Mouse (Mus musculus) midbrain, postnatal 0 days (tissue): ENCODE data around the gene Foxn2. TPM values are rescaled to one million over a fixed set of nuclear protein-coding genes. Genes with fewer than 3 reads are reported as not detected.

Experiments used
- ATAC-seq: fragments of 200-750 bp; cut with Nextera tagmentation; 2 replicates; pipeline ENCODE4 v1.8.0; 2017; ENCODE audit warnings: moderate number of reproducible peaks, mild to moderate bottlenecking, moderate TSS enrichment, moderate library complexity; ENCODE audit not compliant: low FRiP score
- DNase-seq: peaks from one replicate; pipeline ENCODE4 v3.0.0-alpha.2; 2015; ENCODE audit warnings: low spot score
- H3K27ac ChIP-seq: fragments of 300-500 bp; sonication (generic); 2 replicates; pipeline ENCODE4 v1.5.1; 2014; ENCODE audit warnings: low read depth, mild to moderate bottlenecking, low read length, mixed read lengths
- H3K27me3 ChIP-seq: fragments of 300-500 bp; sonication (generic); 2 replicates; pipeline ENCODE4 v1.6.1; 2014; ENCODE audit warnings: low read length, control low read depth, mixed read lengths; ENCODE audit not compliant: insufficient read depth
- H3K36me3 ChIP-seq: fragments of 300-500 bp; sonication (generic); 2 replicates; pipeline ENCODE4 v1.6.1; 2014; ENCODE audit warnings: low read length, control low read depth, mixed read lengths; ENCODE audit not compliant: insufficient read depth
- H3K4me1 ChIP-seq: fragments of 300-500 bp; sonication (generic); 2 replicates; pipeline ENCODE4 v1.6.1; 2014; ENCODE audit warnings: mild to moderate bottlenecking, control low read depth, antibody characterized with exemption, low read length, mixed read lengths; ENCODE audit not compliant: insufficient read depth
- H3K4me2 ChIP-seq: fragments of 300-500 bp; sonication (generic); 2 replicates; pipeline ENCODE4 v1.6.1; 2014; ENCODE audit warnings: low read depth, mild to moderate bottlenecking, low read length, mixed read lengths; ENCODE audit not compliant: poor library complexity, severe bottlenecking
- H3K4me3 ChIP-seq: fragments of 300-500 bp; sonication (generic); 2 replicates; pipeline ENCODE4 v1.5.1; 2014; ENCODE audit warnings: low read depth, mild to moderate bottlenecking, low read length, moderate library complexity
- H3K9ac ChIP-seq: fragments of 300-500 bp; sonication (generic); replicated peaks from 2 replicates; pipeline ENCODE4 v1.6.1; 2014; ENCODE audit warnings: mild to moderate bottlenecking, low read length, moderate library complexity, mixed read lengths; ENCODE audit not compliant: poor library complexity, severe bottlenecking
- H3K9me3 ChIP-seq: fragments of 300-500 bp; sonication (generic); 2 replicates; pipeline ENCODE4 v1.6.1; 2016; ENCODE audit warnings: low read length, control low read depth
- CTCF ChIP-seq: IDR thresholded peaks from 2 replicates; pipeline ENCODE4 v1.5.1; 2016; ENCODE audit warnings: antibody characterized with exemption, mild to moderate bottlenecking
- WGBS: fragments of 180-500 bp; shearing (Covaris S2); extraction: QIAGEN DNeasy Blood & Tissue Kit; methylation state at CpG from one replicate; pipeline ENCODE4 v1.1.7; 2014; 5-methylcytosine and 5-hydroxymethylcytosine counted together
- polyA plus RNA-seq: library from polyadenylated mRNA; unstranded; fragments of >200 nt; fragmentation: Nextera tagmentation; extraction: Ambion mirVana; gene quantifications from 2 replicates; pipeline ENCODE4 v1.2.1, GENCODE M21; 2015
- total RNA-seq: library from RNA; depleted of rRNA; stranded (reverse); fragments of >200 nt; gene quantifications from 2 replicates; pipeline ENCODE4 v1.2.3, GENCODE M21; 2014

Foxn2 gene
- total and polyA plus RNA-seq, 2 experiments from 2014 or later = 5.3 to 7.7 TPM

DNA sequence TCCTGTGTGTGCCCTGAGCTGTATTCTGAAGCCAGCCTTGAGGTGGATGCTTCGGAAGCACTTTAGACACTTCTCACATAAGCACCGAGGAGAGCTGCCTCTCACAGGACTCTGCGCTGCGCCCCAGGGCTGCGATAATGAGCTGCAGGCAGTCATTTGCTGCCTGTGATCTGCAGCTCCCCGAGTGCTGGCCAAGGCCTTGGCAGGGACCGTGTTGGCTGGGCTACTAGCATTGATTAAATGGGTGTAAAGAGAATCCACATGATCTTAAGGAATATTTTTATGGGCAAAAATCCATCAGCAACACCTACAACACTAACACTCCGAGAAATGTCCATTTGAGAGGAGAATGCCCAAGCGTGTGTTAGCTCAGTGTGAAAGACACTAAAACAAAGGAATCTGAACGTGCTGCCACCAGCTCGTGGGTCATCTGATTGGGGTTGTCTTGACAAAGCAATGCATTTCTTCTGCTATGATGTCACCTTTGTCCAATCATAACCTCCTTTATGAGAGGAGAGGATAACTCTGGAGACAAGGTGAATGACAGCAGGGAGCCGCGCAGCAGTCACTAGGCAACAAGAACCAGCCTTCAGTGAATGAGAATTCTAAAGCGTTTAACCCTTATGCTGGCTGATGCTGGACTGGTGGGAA is 53.7 kb downstream of the Foxn2 start:
- WGBS = 5% methylated on average over 14 of the region's 14 CpGs
- peak; percentile 95 for ATAC-seq
- DNase-seq = peak; percentile 91
- Histone ChIP-seq H3K4me2 (peak overlapping the region; percentile 40), H3K9me3 (no peaks in the 10 kb centered on the region), H3K27me3 (no peaks in the 10 kb centered on the region), H3K27ac (peak overlapping the region; percentile 80), H3K4me3 (peak overlapping the region; percentile 0; the same call in 1 of the 2 replicates), H3K36me3 (peaks cover 4% of the 10 kb centered on the region; the same call in 1 of the 2 replicates), H3K9ac (peak overlapping the region; percentile 52), H3K4me1 (peaks cover 5% of the 10 kb centered on the region)
- TF ChIP-seq CTCF = no peak

DNA sequence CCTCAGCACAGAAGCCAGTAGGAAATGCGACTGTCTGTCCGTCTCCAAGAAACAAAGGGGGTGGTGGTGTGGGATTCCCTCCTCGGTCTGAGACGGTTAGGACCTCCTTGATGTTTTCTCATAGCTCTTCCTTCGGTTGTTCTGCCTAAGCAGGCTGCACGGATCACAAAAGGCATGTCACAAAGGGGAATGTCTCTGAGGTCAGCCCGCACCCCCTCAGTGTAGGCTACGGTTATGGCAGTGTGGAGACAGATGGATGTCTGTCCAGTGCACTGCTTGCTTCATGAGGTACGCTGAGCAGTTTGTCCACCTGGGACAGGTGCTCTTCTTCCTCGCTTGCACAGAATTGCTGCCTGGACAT is 54.2 kb downstream of the Foxn2 start:
- no peak for TF ChIP-seq CTCF
- no peaks in the 10 kb centered on the region for H3K9me3 ChIP-seq
- peaks cover 5% of the 10 kb centered on the region for H3K4me1 ChIP-seq
- H3K4me2 ChIP-seq = peak overlapping the region; percentile 40
- no peak overlapping the region for H3K4me3 ChIP-seq
- DNase-seq (no peak), ATAC-seq (peak; percentile 64)
- 14% methylated on average over 10 of the region's 10 CpGs for WGBS
- H3K36me3 ChIP-seq = peaks cover 4% of the 10 kb centered on the region; the same call in 1 of the 2 replicates
- no peaks in the 10 kb centered on the region for H3K27me3 ChIP-seq
- H3K9ac ChIP-seq = peak overlapping the region; percentile 52
- peak overlapping the region; percentile 80 for H3K27ac ChIP-seq

DNA sequence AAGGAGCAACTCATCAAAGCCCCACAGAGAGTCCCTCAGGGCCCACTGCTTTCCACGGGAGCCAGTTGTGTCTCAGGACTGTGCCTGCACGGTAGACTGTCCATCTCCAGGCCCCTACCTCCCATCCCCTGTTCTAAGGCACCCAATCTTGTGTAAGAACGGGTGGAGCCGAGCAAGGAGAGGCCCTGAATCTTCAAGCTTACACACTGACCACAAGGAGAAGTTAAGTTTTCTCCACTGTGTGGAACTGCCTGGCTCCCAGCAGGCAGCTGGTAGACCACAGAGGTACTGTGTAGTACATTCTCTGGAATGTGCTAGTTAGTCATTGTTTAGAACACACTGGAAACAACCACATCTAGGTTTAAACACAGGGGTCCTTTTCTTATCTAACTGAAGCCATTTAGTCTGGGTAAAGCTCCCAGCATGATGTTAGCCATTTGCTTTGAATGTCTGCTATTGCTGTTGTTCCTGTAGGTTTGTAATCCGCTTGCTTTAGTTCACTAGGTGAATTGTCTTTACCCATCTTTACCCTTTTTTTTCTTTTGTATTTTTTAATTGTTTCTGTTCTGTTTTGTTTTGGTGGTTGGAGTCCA is 57.7 kb downstream of the Foxn2 start:
- no peak overlapping the region for H3K9ac ChIP-seq
- no peak overlapping the region for H3K27ac ChIP-seq
- DNase-seq (no peak), ATAC-seq (no peak)
- 76% methylated on average over 5 of the region's 5 CpGs for WGBS
- H3K4me1 ChIP-seq = peaks cover 5% of the 10 kb centered on the region
- no peak overlapping the region for H3K4me3 ChIP-seq
- no peaks in the 10 kb centered on the region for H3K27me3 ChIP-seq
- no peaks in the 10 kb centered on the region for H3K36me3 ChIP-seq
- no peak overlapping the region for H3K4me2 ChIP-seq
- no peaks in the 10 kb centered on the region for H3K9me3 ChIP-seq
- no peak for TF ChIP-seq CTCF

DNA sequence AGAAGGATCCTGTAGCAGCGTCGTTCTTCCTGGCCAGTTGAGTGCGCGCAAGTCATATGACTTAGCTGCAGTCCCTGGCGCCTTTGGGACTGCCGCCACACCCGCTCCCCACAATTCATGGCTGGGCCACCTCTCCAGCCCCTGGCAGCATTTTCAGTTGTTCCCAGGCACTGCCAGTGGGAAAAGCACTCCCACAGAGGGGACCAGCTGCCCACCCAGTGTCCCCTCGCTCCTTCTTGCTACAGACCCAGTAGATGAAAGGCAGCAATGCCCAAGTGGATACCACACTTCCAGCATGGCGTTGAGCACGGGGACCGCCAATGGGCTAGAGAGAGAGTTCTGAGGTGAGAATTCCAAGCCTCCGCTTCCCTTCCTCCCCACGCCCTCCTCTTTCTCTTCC is 63.5 kb downstream of the Foxn2 start:
- ATAC-seq (no peak), DNase-seq (no peak)
- Histone ChIP-seq H3K27ac (no peak overlapping the region), H3K4me1 (peaks cover 5% of the 10 kb centered on the region; the same call in 1 of the 2 replicates), H3K9ac (no peak overlapping the region), H3K9me3 (no peaks in the 10 kb centered on the region), H3K36me3 (no peaks in the 10 kb centered on the region), H3K4me2 (no peak overlapping the region), H3K27me3 (no peaks in the 10 kb centered on the region), H3K4me3 (no peak overlapping the region)
- TF ChIP-seq CTCF = no peak
- 93% methylated on average over 13 of the region's 13 CpGs for WGBS

DNA sequence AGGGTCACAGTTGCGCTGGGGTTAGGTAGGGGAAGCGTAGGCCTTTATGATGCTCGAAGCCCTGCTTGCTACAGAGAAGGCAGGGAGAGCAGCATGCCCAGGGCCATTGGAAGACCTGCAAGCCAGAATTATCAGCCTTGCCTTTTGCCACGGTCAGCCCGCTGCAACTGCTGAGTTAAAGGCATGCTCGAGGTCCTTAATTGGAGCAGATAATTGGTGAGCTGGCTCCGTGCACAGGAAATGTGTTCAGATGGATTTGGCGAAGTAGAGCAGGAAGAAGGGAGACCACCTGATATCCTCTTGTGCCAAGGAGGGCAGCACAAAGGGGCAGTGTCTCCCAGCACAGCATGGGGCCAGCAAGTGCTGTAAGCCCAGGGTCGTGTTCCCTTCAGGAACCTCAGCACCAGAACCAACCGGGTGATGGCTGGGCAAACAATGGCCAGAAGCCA is 64.8 kb downstream of the Foxn2 start:
- H3K27me3 ChIP-seq = no peaks in the 10 kb centered on the region
- H3K4me2 ChIP-seq = no peak overlapping the region
- TF ChIP-seq CTCF = no peak
- DNase-seq (peak; percentile 87), ATAC-seq (peak; percentile 90)
- peak overlapping the region; percentile 32; the same call in 1 of the 2 replicates for H3K27ac ChIP-seq
- peaks cover 5% of the 10 kb centered on the region; the same call in 1 of the 2 replicates for H3K4me1 ChIP-seq
- no peak overlapping the region for H3K9ac ChIP-seq
- no peaks in the 10 kb centered on the region for H3K36me3 ChIP-seq
- H3K9me3 ChIP-seq = no peaks in the 10 kb centered on the region
- H3K4me3 ChIP-seq = no peak overlapping the region
- 32% methylated on average over 10 of the region's 10 CpGs for WGBS

DNA sequence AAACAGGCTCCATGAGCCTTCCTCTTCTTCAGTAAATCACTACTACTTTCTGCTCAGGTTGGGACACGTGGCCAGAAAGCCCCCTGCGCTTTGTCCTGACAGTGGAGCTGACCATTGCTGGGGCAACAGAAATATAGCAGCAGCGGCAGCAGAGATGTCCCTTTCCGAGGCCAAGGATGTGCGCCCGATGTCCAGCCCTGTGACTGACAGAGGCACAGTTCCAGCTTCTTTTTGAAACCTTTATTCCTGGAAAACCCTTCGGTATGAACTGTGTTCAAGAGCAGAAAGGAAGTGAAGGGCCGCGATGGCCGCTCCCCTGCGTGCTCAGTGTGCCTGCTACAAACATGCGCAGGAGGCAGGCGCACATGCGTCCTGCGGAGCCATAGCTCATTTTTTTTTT is 65.4 kb downstream of the Foxn2 start:
- Histone ChIP-seq H3K27me3 (no peaks in the 10 kb centered on the region), H3K9me3 (no peaks in the 10 kb centered on the region), H3K36me3 (no peaks in the 10 kb centered on the region), H3K4me3 (no peak overlapping the region), H3K9ac (no peak overlapping the region), H3K4me2 (no peak overlapping the region), H3K27ac (no peak overlapping the region), H3K4me1 (peaks cover 5% of the 10 kb centered on the region; the same call in 1 of the 2 replicates)
- no peak for DNase-seq
- no peak; the same call in 1 of the 2 replicates for ATAC-seq
- no peak for TF ChIP-seq CTCF
- WGBS = 91% methylated on average over 15 of the region's 15 CpGs
